Mouse (Mus musculus): ENCODE measurements around the gene Fgf9. TPM values are rescaled to one million over a fixed set of nuclear protein-coding genes. Genes with fewer than 3 reads are reported as not detected.
A peak's percentile ranks its signal among the peaks of the same experiment; 100 is the strongest.

Fgf9 gene
- polyA plus RNA-seq, 1 experiment, result 0.16 TPM

- Histone ChIP-seq H3K9me3 (replicated peaks; ENCODE audit: control insufficient read depth, insufficient read depth, low read length, poor library complexity, severe bottlenecking) (no peaks in the 10 kb centered on the region), H3K4me1 (ENCODE audit: control insufficient read depth, insufficient read depth, low read length) (no peaks in the 10 kb centered on the region), H3K9ac (ENCODE audit: low read depth, poor library complexity, severe bottlenecking) (no peak overlapping the region), H3K27ac (ENCODE audit: insufficient read depth, low read length) (no peak overlapping the region), H3K36me3 (ENCODE audit: control insufficient read depth, insufficient read depth, low read length, poor library complexity, severe bottlenecking) (no peaks in the 10 kb centered on the region), H3K4me3 (ENCODE audit: low read depth, low read length) (no peak overlapping the region), H3K27me3 (ENCODE audit: control insufficient read depth, insufficient read depth, low read length, poor library complexity, severe bottlenecking) (peaks cover 49% of the 10 kb centered on the region)
- TF ChIP-seq EP300 (IDR thresholded peaks at IDR 0.05; ENCODE audit: insufficient read depth, low read depth, low read length), result no peak
- TF ChIP-seq POLR2A (IDR thresholded peaks at IDR 0.05; ENCODE audit: insufficient read depth, low read length), result no peak
- no peak for TF ChIP-seq CTCF (IDR thresholded peaks at IDR 0.05; ENCODE audit: low read depth, low read length)
Observed at GRCm38 (mm10) chr14:58073936-58074335, 3.6 kb downstream of the Fgf9 start.

DNA sequence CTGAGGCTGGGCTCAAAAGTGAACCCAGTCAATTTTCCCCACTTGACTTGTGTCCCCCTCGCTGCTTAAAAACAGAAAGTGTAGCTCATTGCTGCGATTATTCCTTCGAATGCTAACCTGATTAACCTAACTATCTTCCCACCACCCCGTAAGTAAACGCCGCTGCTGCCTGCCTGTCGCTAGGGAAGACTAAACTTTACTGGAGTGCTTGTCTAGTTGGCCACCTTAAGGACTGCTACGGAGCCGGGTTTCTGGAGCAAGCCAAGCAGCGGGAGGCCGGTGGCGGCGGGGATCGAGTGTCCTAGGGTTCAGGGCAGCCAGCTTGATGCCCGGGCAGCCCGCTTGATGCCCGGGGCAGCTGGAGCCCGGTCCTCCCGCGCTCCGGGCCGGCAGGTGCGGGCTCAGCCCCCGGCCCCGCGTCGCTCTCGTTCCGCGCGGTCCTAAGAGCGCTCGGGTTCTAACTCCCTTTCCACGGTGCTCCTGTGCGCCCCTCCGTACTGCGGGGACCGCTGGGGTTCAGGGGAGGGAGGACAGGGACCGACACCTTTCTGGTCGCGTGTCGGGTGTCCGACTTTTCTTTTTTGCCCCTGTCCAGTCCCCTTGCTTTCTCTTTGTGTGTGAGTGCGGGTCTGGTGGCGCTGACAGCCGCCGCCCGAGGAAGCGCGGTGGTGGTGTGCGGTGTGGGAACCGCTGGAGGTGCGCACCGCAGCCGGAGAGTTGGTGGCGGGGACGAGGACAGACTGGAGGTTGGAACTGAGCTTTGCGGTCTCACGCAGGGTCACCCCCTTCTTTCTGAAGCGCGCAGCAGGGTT lies 4.5 kb downstream of the Fgf9 start:
- H3K36me3 ChIP-seq (ENCODE audit: control insufficient read depth, insufficient read depth, low read length, poor library complexity, severe bottlenecking), result no peaks in the 10 kb centered on the region
- TF ChIP-seq POLR2A (IDR thresholded peaks at IDR 0.05; ENCODE audit: insufficient read depth, low read length), result no peak
- TF ChIP-seq CTCF (IDR thresholded peaks at IDR 0.05; ENCODE audit: low read depth, low read length), result no peak
- TF ChIP-seq EP300 (IDR thresholded peaks at IDR 0.05; ENCODE audit: insufficient read depth, low read depth, low read length), result no peak
- H3K27me3 ChIP-seq (ENCODE audit: control insufficient read depth, insufficient read depth, low read length, poor library complexity, severe bottlenecking), result peaks cover 48% of the 10 kb centered on the region
- H3K9ac ChIP-seq (ENCODE audit: low read depth, poor library complexity, severe bottlenecking), result peak overlapping the region; percentile 34; the same call in 1 of the 2 replicates
- no peaks in the 10 kb centered on the region for H3K9me3 ChIP-seq (replicated peaks; ENCODE audit: control insufficient read depth, insufficient read depth, low read length, poor library complexity, severe bottlenecking)
- H3K4me3 ChIP-seq (ENCODE audit: low read depth, low read length), result peak overlapping the region; percentile 59
- no peaks in the 10 kb centered on the region for H3K4me1 ChIP-seq (ENCODE audit: control insufficient read depth, insufficient read depth, low read length)
- no peak overlapping the region for H3K27ac ChIP-seq (ENCODE audit: insufficient read depth, low read length)

GRCm38 (mm10) chr14:58075433-58076029 lies 5.2 kb downstream of the Fgf9 start:
- TF ChIP-seq POLR2A (IDR thresholded peaks at IDR 0.05; ENCODE audit: insufficient read depth, low read length) (no peak), EP300 (IDR thresholded peaks at IDR 0.05; ENCODE audit: insufficient read depth, low read depth, low read length) (no peak), CTCF (IDR thresholded peaks at IDR 0.05; ENCODE audit: low read depth, low read length) (no peak)
- Histone ChIP-seq H3K9ac (ENCODE audit: low read depth, poor library complexity, severe bottlenecking) (peak overlapping the region; percentile 34; the same call in 1 of the 2 replicates), H3K36me3 (ENCODE audit: control insufficient read depth, insufficient read depth, low read length, poor library complexity, severe bottlenecking) (no peaks in the 10 kb centered on the region), H3K27me3 (ENCODE audit: control insufficient read depth, insufficient read depth, low read length, poor library complexity, severe bottlenecking) (peaks cover 44% of the 10 kb centered on the region), H3K4me1 (ENCODE audit: control insufficient read depth, insufficient read depth, low read length) (no peaks in the 10 kb centered on the region), H3K27ac (ENCODE audit: insufficient read depth, low read length) (no peak overlapping the region), H3K4me3 (ENCODE audit: low read depth, low read length) (peak overlapping the region; percentile 59), H3K9me3 (replicated peaks; ENCODE audit: control insufficient read depth, insufficient read depth, low read length, poor library complexity, severe bottlenecking) (no peaks in the 10 kb centered on the region)

DNA sequence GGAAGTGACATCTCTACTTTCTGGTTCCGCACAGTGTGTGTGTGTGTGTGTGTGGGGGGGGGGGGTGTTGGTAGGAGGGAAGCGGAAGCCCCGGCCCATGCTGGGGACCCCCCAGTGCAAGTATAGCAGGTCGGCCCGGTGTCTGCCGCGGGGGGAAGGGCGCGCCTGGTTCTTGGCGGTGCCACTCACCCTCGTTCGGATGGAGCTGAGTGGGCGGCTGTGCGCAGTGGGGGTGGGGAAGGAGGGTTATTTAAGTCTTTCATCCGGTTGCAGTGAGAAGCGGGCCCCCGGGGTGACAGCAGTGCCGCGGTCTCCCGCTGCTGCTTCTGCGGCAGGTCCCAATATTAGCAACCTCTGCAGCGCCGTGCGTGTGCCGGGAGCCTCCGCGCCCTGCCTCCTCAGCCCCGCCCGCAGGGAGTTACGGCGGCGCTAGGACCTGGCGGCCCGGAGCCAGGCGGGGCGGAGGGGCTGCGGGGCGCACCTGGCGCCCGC lies 5.7 kb downstream of the Fgf9 start:
- no peak for TF ChIP-seq POLR2A (IDR thresholded peaks at IDR 0.05; ENCODE audit: insufficient read depth, low read length)
- no peak for TF ChIP-seq EP300 (IDR thresholded peaks at IDR 0.05; ENCODE audit: insufficient read depth, low read depth, low read length)
- no peak for TF ChIP-seq CTCF (IDR thresholded peaks at IDR 0.05; ENCODE audit: low read depth, low read length)
- no peaks in the 10 kb centered on the region for H3K4me1 ChIP-seq (ENCODE audit: control insufficient read depth, insufficient read depth, low read length)

GRCm38 (mm10) chr14:58076726-58077255 lies 6.4 kb downstream of the Fgf9 start:
- H3K36me3 ChIP-seq (ENCODE audit: control insufficient read depth, insufficient read depth, low read length, poor library complexity, severe bottlenecking), result no peaks in the 10 kb centered on the region
- TF ChIP-seq POLR2A (IDR thresholded peaks at IDR 0.05; ENCODE audit: insufficient read depth, low read length), result no peak
- TF ChIP-seq CTCF (IDR thresholded peaks at IDR 0.05; ENCODE audit: low read depth, low read length), result no peak
- no peak for TF ChIP-seq EP300 (IDR thresholded peaks at IDR 0.05; ENCODE audit: insufficient read depth, low read depth, low read length)
- peaks cover 35% of the 10 kb centered on the region for H3K27me3 ChIP-seq (ENCODE audit: control insufficient read depth, insufficient read depth, low read length, poor library complexity, severe bottlenecking)
- peak overlapping the region; percentile 44 for H3K9ac ChIP-seq (ENCODE audit: low read depth, poor library complexity, severe bottlenecking)
- peak overlapping the region; percentile 57 for H3K4me3 ChIP-seq (ENCODE audit: low read depth, low read length)
- H3K9me3 ChIP-seq (replicated peaks; ENCODE audit: control insufficient read depth, insufficient read depth, low read length, poor library complexity, severe bottlenecking), result no peaks in the 10 kb centered on the region
- H3K27ac ChIP-seq (ENCODE audit: insufficient read depth, low read length), result no peak overlapping the region
- no peaks in the 10 kb centered on the region for H3K4me1 ChIP-seq (ENCODE audit: control insufficient read depth, insufficient read depth, low read length)

More for the DNA sequence above, 5.7 kb downstream of the Fgf9 start:
- H3K27me3 ChIP-seq (ENCODE audit: control insufficient read depth, insufficient read depth, low read length, poor library complexity, severe bottlenecking), result peaks cover 39% of the 10 kb centered on the region
- H3K9me3 ChIP-seq (replicated peaks; ENCODE audit: control insufficient read depth, insufficient read depth, low read length, poor library complexity, severe bottlenecking), result no peaks in the 10 kb centered on the region
- no peaks in the 10 kb centered on the region for H3K36me3 ChIP-seq (ENCODE audit: control insufficient read depth, insufficient read depth, low read length, poor library complexity, severe bottlenecking)
- no peak overlapping the region for H3K27ac ChIP-seq (ENCODE audit: insufficient read depth, low read length)
- peak overlapping the region; percentile 44; the same call in 1 of the 2 replicates for H3K9ac ChIP-seq (ENCODE audit: low read depth, poor library complexity, severe bottlenecking)
- peak overlapping the region; percentile 59 for H3K4me3 ChIP-seq (ENCODE audit: low read depth, low read length)
